Mouse (Mus musculus): Measurements from ENCODE around the gene Zbtb9. TPM values are rescaled to one million over a fixed set of nuclear protein-coding genes. Genes with fewer than 3 reads are reported as not detected.
A peak's percentile ranks its signal among the peaks of the same experiment; 100 is the strongest.

Gene Zbtb9
- total and polyA plus RNA-seq, 3 experiments: 10.7 to 13.4 TPM; not detected in 1

DNA sequence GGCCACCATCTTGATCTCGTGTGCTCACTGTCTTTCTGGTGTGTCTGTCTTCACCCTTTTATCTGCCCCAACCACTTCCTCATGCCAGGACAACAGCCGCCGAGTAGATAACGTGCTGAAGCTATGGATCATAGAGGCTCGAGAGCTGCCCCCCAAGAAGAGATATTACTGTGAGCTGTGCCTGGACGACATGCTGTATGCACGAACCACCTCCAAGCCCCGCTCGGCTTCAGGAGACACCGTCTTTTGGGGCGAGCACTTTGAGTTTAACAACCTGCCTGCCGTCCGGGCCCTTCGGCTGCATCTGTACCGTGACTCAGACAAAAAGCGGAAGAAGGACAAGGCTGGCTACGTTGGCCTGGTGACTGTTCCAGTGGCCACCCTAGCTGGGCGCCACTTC lies 16.1 kb upstream of the Zbtb9 start:
- Histone ChIP-seq H3K27me3 (ENCODE audit: control insufficient read depth in 1 of 2, insufficient read depth in 2 of 2, low read length in 2 of 2) (no peaks in the 10 kb centered on the region), H3K36me3 (ENCODE audit: control insufficient read depth in 1 of 2, insufficient read depth in 2 of 2, low read length in 2 of 2) (peaks cover 0 to 22% of the 10 kb centered on the region in 2 experiments; a peak in 3 of 4 replicates), H3K4me3 (ENCODE audit: control insufficient read depth in 1 of 2, insufficient read depth in 1 of 2, low read depth in 2 of 2, low read length in 2 of 2) (peak overlapping the region; percentile 1 to 51), H3K27ac (ENCODE audit: control insufficient read depth, low read depth, low read length) (peak overlapping the region; percentile 99), H3K4me1 (ENCODE audit: control insufficient read depth in 1 of 2, insufficient read depth in 2 of 2, low read length in 2 of 2) (peaks cover 7 to 30% of the 10 kb centered on the region in 2 experiments; a peak in 3 of 4 replicates), H3K9me3 (replicated peaks; ENCODE audit: insufficient read depth, low read length) (no peaks in the 10 kb centered on the region), H3K79me2 (ENCODE audit: control insufficient read depth, insufficient read depth, low read length, poor library complexity) (peaks cover 4% of the 10 kb centered on the region), H3K9ac (ENCODE audit: control insufficient read depth, low read depth, low read length, poor library complexity, severe bottlenecking) (peak overlapping the region; percentile 84)
- no peak for TF ChIP-seq CHD1 (IDR thresholded peaks at IDR 0.05; ENCODE audit: low read depth, low read length)
- no peak for TF ChIP-seq CHD2 (IDR thresholded peaks at IDR 0.05; ENCODE audit: low read length)
- peak; percentile 71 for TF ChIP-seq ELF1 (IDR thresholded peaks at IDR 0.05; ENCODE audit: low read depth, low read length)
- peak; percentile 77 for TF ChIP-seq RCOR1 (IDR thresholded peaks at IDR 0.05; ENCODE audit: low read depth, low read length)
- TF ChIP-seq MAZ (IDR thresholded peaks at IDR 0.05; ENCODE audit: low read depth, low read length): peak; percentile 81
- peak; percentile 85 for TF ChIP-seq TAL1 (IDR thresholded peaks at IDR 0.05; ENCODE audit: low read length)
- TF ChIP-seq HCFC1 (IDR thresholded peaks at IDR 0.05; ENCODE audit: low read depth, low read length): 0 out of 2 replicates have a peak, but pooled peaks have one; percentile 54
- TF ChIP-seq BHLHE40 (IDR thresholded peaks at IDR 0.05; ENCODE audit: borderline replicate concordance, low read depth, low read length): peak; percentile 72; the same call in 1 of the 2 replicates
- peak; percentile 95 for TF ChIP-seq GATA1 (IDR thresholded peaks at IDR 0.05; ENCODE audit: low read depth, low read length)
- peak; percentile 89 to 92 for TF ChIP-seq EP300 (IDR thresholded peaks at IDR 0.05; ENCODE audit: low read depth in 1 of 2, low read length in 2 of 2)
- TF ChIP-seq NRF1 (IDR thresholded peaks at IDR 0.05; ENCODE audit: insufficient read depth, low read depth, low read length, poor library complexity, severe bottlenecking): no peak
- TF ChIP-seq USF1 (IDR thresholded peaks at IDR 0.05; ENCODE audit: low read depth, low read length): no peak
- peak; percentile 89 for TF ChIP-seq TBP (IDR thresholded peaks at IDR 0.05; ENCODE audit: low read depth, low read length)
- no peak for TF ChIP-seq ZNF384 (IDR thresholded peaks at IDR 0.05; ENCODE audit: low read depth, low read length)
- peak; percentile 47 for TF ChIP-seq NELFE (IDR thresholded peaks at IDR 0.05; ENCODE audit: low read depth, low read length)
- peak; percentile 68 to 80 for TF ChIP-seq POLR2A (IDR thresholded peaks at IDR 0.05; ENCODE audit: control insufficient read depth in 1 of 2, insufficient read depth in 1 of 2, low read depth in 1 of 2, low read length in 2 of 2, poor library complexity in 1 of 2)
- TF ChIP-seq ZC3H11A (IDR thresholded peaks at IDR 0.05; ENCODE audit: low read depth, low read length): no peak
- TF ChIP-seq SIN3A (IDR thresholded peaks at IDR 0.05; ENCODE audit: low read length): peak; percentile 85
- TF ChIP-seq POLR2AphosphoS2 (IDR thresholded peaks at IDR 0.05; ENCODE audit: low read length): peak; percentile 60; the same call in 1 of the 2 replicates
- TF ChIP-seq ZMIZ1 (IDR thresholded peaks at IDR 0.05; ENCODE audit: low read depth, low read length): peak; percentile 72; the same call in 1 of the 2 replicates
- peak; percentile 72 for TF ChIP-seq MXI1 (IDR thresholded peaks at IDR 0.05; ENCODE audit: low read depth, low read length)
- peak; percentile 89 for TF ChIP-seq ETS1 (IDR thresholded peaks at IDR 0.05; ENCODE audit: low read depth, low read length)
- TF ChIP-seq TCF12 (IDR thresholded peaks at IDR 0.05; ENCODE audit: low read depth, low read length): peak; percentile 84
- peak; percentile 81; the same call in 1 of the 2 replicates for TF ChIP-seq MYC (IDR thresholded peaks at IDR 0.05; ENCODE audit: low read depth, low read length)
- TF ChIP-seq MAX (IDR thresholded peaks at IDR 0.05; ENCODE audit: low read length): peak; percentile 86
- TF ChIP-seq GABPA (IDR thresholded peaks at IDR 0.05; ENCODE audit: low read depth, low read length): no peak
- no peak for TF ChIP-seq POLR2AphosphoS5 (IDR thresholded peaks at IDR 0.05; ENCODE audit: borderline replicate concordance, low read depth, low read length)
- TF ChIP-seq UBTF (IDR thresholded peaks at IDR 0.05; ENCODE audit: borderline replicate concordance, insufficient read depth, low read depth, low read length): no peak
- DNase-seq (ENCODE audit: low read depth, low spot score): peak; percentile 93
